Mouse (Mus musculus) kidney, adult 18-20 months (tissue): ENCODE measurements around the gene Pecam1.
"Not testable (repeated sequence)": the region's sequence is repeated elsewhere in the genome, so short reads cannot be mapped to it uniquely, and the experiment has no call there.

Experiments used
- DNase-seq: peaks from one replicate; pipeline ENCODE4 v3.0.0; 2021

Gene Pecam1

GRCm38 (mm10) chr11:106750121-106750751 is at the start of gene Pecam1:
Gene Pecam1, minus strand, starts transcription at chr11:106750628.
- DNase-seq = no peak

GRCm38 (mm10) chr11:106795679-106796078 is 45.3 kb upstream of the Pecam1 start:
- DNase-seq = no peak

GRCm38 (mm10) chr11:106793846-106794245 is 43.4 kb upstream of the Pecam1 start:
- DNase-seq = no peak

GRCm38 (mm10) chr11:106789649-106790048 is 39.2 kb upstream of the Pecam1 start:
- DNase-seq = no peak

DNA sequence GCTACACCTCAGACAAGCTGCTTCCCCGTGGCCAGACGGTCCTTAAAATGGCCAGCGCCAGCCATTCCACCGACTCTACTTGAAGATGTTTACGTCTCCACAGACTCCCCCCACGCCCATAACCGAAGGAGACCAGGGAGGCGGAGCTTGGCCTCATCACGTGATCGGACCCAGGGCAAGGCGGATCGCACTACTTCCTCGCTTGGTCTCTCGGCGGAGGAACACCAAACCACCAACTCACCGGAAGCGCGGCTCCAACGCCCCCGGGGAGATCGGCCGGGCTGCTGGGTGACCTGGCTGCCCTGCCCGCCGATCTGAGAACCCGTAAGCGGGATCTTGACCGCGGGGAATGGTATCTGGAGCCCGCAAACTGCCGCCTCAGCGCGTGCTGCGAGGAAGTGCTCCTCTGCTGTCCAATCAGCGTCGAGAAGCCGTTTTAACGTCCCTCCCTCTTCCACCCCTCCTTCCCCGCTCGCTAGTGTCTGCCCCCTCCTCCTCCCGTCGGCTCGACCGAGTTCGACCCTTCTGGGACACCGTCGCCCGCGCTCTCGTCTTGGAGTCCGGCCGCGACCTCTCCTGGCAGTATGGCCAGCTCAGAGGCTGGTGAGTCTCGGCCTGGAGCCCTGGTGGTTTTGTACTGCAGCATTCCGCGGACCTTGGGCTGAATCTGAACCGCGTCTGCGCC is 38.5 kb upstream of the Pecam1 start, which contains the start of the genes Ddx5 and Cep95:
Gene Ddx5 (minus strand): TSS at position 411 of the 685 bp plus-strand sequence.
Gene Cep95 (plus strand): TSS at position 478 of the 685 bp plus-strand sequence.
- DNase-seq = peak; percentile 100

DNA sequence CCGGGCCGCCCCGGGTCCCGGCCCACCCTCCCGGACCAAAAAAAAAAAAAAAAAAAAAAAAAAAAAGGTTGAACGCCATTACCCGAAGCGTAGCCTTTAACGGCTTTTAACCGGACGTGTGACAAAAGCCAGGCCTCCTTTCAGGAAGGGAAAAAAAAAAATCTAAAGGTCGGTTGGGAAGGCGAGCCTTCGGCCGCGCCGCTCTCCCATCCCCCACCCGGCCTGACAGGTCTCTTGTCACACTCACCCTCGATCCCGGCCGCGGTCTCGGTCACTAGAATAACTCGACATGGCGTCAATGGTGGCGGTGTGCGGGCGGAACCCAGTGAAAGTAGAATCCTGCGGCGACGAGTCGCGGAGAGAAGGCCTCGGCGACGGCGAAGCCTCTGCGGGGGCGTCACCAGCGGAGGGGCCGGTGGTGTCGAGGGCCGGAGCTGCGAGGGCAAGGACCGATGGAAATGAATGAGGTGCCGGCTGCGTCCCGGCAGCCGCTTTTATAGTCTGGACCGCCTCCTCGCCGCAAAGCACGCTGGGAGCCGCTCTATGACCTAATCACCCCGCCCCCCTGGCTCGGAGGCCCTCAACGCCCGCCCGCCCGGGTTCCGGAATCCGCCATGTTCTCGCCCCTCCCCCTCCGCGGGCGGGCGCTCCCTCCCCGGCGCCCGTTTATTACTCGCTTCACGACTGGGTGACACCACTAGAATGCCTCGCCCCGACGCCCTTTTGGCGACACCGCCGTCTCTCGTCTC is 37.8 kb upstream of the Pecam1 start:
- peak; percentile 99 for DNase-seq

DNA sequence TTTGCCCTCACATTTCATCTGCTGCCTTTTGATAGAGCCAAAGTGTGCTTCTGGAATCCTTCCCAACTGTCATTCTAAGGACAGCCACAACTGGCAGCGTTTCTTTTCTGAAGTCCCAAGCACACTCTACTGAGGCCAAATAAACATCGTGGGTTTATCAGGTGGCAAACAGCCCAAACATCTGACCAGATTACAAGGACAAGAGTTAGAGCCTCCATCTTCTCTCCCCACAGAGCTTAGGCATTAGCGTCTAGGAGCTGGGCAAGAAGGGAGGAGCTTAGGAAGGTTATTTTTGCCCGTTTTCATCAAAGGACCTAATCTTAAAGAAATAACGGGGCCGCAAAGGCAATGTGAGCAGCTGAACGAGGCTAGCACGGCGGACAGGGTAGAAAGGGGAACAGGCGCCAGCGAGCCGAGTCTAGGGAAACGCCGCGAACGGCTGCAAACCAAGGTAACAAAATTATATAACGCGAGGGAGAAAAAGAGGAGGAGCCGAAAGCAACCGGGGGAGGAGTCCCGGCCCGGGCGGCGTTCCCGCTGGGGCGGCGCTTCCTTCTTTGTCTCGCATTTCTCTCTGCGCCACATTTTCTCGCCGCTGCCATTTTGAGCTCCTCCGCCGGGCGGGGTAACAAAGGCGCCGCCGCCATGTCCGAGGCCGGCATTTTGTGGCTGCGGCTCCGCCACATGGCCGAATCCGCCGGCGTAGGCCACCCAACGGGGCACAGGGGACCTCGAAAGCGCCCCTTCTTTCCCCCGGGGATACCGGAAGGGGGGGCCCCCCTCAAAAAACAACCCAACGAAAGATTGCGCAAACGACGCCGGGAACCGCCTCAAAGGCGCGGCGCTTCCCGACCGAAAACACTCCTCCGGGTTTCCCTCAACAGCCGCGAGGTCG is 37.0 kb upstream of the Pecam1 start:
- DNase-seq = peak; percentile 92

DNA sequence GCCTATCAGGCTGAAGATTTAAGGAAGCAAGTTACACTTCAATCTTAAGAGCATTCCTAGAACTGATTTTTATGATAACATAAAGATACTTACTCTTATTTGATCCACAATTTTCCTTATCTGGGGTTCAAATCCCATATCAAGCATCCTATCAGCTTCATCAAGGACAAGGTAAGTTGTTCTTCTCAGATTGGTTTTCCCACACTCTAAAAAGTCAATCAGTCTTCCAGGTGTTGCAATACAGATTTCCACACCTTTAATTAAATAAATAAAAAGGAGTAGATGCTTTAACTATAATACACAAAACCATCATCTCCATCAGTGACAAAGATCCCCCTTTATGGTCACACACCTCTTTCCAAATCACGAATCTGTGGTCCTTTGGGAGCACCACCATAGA is 34.6 kb upstream of the Pecam1 start:
- DNase-seq = no peak

GRCm38 (mm10) chr11:106784476-106784875 is 34.0 kb upstream of the Pecam1 start:
- DNase-seq = no peak

GRCm38 (mm10) chr11:106782841-106783764 is 32.7 kb upstream of the Pecam1 start:
- DNase-seq = no peak

GRCm38 (mm10) chr11:106782271-106782670 is 31.8 kb upstream of the Pecam1 start:
- not testable (repeated sequence) for DNase-seq

GRCm38 (mm10) chr11:106780590-106781220 is 30.3 kb upstream of the Pecam1 start:
- no peak for DNase-seq

- DNase-seq = no peak
Observed at GRCm38 (mm10) chr11:106780089-106780425, 29.6 kb upstream of the Pecam1 start.

GRCm38 (mm10) chr11:106779388-106780088 is 29.1 kb upstream of the Pecam1 start, which contains the start of gene Polg2:
Gene Polg2, minus strand, starts transcription at chr11:106779537.
- DNase-seq = peak; percentile 94

DNA sequence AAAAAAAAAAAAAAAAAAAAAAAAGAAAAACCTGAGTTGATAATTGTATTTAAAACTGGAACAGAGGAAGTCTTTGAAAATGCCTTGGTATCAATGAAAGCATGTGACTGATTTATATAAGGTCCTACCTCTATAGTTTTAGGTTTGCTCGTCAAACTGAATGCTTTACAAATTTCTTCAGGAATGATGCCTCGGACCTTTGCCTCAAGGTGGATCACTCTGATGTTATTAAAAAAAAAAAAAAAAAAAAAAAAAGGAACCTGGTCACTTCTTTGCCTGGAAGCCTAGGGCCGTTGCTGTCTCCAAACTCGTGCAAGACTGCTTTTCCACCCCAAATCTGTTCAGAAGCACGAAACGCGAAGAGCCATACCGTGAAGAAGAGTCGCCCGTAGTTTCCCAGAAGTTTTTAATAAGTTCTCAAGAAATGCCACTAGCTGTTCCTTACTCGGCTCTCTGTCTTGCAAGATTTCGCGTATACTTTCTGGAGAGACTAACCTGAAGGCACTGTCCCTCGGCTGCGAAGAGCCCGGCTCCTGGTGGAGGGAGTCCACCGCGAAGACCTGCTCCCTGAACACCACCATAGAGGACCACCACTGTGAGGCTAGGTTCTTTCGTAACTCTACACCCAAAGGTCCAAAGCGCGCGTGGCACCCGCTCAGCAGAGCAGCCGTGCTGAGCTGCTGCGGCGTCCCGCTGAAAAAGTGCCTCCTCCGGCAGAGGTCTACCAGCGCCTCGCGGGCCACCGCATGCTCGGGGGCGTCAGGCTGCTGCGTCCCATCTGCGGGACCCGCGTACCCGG is 28.4 kb upstream of the Pecam1 start:
- DNase-seq = no peak

GRCm38 (mm10) chr11:106778132-106778531 is 27.7 kb upstream of the Pecam1 start:
- no peak for DNase-seq

- DNase-seq = peak; percentile 30
Observed at GRCm38 (mm10) chr11:106777395-106777794, 27.0 kb upstream of the Pecam1 start.

- peak; percentile 30 for DNase-seq
Observed at GRCm38 (mm10) chr11:106776960-106777359, 26.5 kb upstream of the Pecam1 start.

- no peak for DNase-seq
Observed at GRCm38 (mm10) chr11:106773061-106773460, 22.6 kb upstream of the Pecam1 start.
